Mouse (Mus musculus) limb, embryonic 13.5 days (tissue): ENCODE data around the gene Nacc2. TPM values are rescaled to one million over a fixed set of nuclear protein-coding genes. Genes with fewer than 3 reads are reported as not detected.

Experiments
- ATAC-seq: fragments of 200-750 bp; cut with Nextera tagmentation; 2 replicates; pipeline ENCODE4 v1.8.0; 2017; ENCODE audit warnings: low read depth, moderate number of reproducible peaks, moderate TSS enrichment; ENCODE audit not compliant: low FRiP score
- H3K27ac ChIP-seq: fragments of 300-500 bp; sonication (generic); 2 replicates; pipeline ENCODE4 v1.5.1; 2015; ENCODE audit warnings: inconsistent platforms, mild to moderate bottlenecking, moderate library complexity
- H3K27me3 ChIP-seq: fragments of 300-500 bp; sonication (generic); 2 replicates; pipeline ENCODE4 v1.6.1; 2015; ENCODE audit warnings: mild to moderate bottlenecking, inconsistent platforms
- H3K36me3 ChIP-seq: fragments of 300-500 bp; sonication (generic); 2 replicates; pipeline ENCODE4 v1.6.1; 2015; ENCODE audit warnings: inconsistent platforms, mild to moderate bottlenecking, moderate library complexity
- H3K4me1 ChIP-seq: fragments of 300-500 bp; sonication (generic); 2 replicates; pipeline ENCODE4 v1.6.1; 2015; ENCODE audit warnings: inconsistent platforms
- H3K4me2 ChIP-seq: fragments of 300-500 bp; sonication (generic); replicated peaks from 2 replicates; pipeline ENCODE4 v1.6.1; 2015; ENCODE audit warnings: inconsistent platforms, mild to moderate bottlenecking, moderate library complexity
- H3K4me3 ChIP-seq: fragments of 300-500 bp; sonication (generic); 2 replicates; pipeline ENCODE4 v1.5.1; 2015; ENCODE audit warnings: moderate library complexity, mild to moderate bottlenecking, inconsistent platforms
- H3K9ac ChIP-seq: fragments of 300-500 bp; sonication (generic); 2 replicates; pipeline ENCODE4 v1.6.1; 2015; ENCODE audit warnings: mild to moderate bottlenecking, inconsistent platforms
- H3K9me3 ChIP-seq: fragments of 300-500 bp; sonication (generic); 2 replicates; pipeline ENCODE4 v1.6.1; 2016; ENCODE audit warnings: inconsistent platforms
- WGBS: fragments of 180-500 bp; shearing (Covaris S2); methylation state at CpG from one replicate; pipeline ENCODE4 v1.1.7; 2015; 5-methylcytosine and 5-hydroxymethylcytosine counted together
- polyA plus RNA-seq: library from polyadenylated mRNA; unstranded; fragments of >200 nt; fragmentation: Nextera tagmentation; extraction: Ambion mirVana; gene quantifications from 2 replicates; pipeline ENCODE4 v1.2.1, GENCODE M21; 2015

Gene Nacc2
- polyA plus RNA-seq, 1 experiment from 2014 or later: 5.2 TPM

DNA sequence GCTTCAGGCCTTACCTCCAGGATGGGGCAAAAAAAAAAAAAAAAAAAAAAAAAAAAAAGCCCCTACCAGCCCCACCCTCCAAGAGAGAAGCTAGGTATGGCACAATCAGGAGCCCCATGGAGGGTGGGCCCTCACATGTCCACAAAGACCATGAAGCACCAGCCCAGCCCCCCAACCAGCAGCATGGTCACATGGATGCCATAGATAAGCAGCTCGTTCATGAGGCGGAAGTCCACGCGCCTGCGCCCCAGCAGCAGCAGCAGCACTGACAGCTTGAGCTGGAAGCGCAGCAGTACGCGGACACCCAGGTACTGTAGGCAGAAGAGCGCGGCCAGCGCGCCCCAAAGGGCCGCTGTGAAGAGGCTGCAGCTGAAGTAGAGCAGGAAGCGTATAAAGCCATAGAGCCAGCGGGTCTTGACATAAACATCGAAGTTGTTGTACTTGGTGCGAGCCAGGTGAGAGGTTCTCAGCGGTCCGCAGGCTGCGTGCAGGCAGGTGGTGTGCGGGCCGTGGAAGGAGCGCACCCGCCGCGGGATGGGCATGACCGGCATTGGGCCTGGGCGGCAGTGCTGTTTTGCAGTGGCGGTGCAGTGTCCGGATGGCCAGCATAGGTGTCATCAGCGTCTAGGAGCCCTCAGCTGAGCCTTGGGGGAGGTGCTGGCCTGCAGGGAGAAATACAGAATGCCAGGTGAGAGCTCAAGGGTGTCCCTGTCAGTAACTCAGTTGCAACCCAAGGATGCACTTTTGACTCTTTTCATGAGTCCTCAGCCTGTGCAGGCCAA lies 15.4 kb upstream of the Nacc2 start:
- peak overlapping the region; percentile 80 for H3K4me2 ChIP-seq
- no peak for ATAC-seq
- no peaks in the 10 kb centered on the region for H3K27me3 ChIP-seq
- H3K4me3 ChIP-seq: peak overlapping the region; percentile 82
- peaks cover 32% of the 10 kb centered on the region for H3K4me1 ChIP-seq
- WGBS: 80% methylated on average over 31 of the region's 31 CpGs
- peaks cover 27% of the 10 kb centered on the region for H3K36me3 ChIP-seq
- H3K9ac ChIP-seq: peak overlapping the region; percentile 91
- H3K9me3 ChIP-seq: no peaks in the 10 kb centered on the region
- H3K27ac ChIP-seq: no peak overlapping the region

DNA sequence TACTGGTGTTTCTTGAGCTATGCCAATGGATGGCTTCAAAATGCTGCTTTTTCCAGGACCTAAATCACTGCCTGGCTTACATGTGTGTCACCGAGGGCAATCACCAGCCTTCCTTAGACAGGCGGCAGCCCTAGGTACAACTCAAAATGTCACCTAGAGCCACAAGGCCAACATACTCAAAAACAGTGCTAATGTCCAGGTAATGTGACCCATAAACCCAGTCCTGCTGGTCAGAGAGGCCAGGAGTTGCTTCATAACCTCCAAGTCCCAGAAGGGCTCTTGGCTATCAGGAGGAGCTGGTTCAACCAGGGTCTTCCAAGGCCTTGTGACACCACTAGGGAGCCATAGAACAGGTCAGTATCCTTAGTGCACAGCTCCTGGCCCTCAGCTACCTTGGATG lies 11.6 kb upstream of the Nacc2 start:
- Histone ChIP-seq H3K4me1 (peaks cover 36% of the 10 kb centered on the region), H3K4me3 (no peak overlapping the region), H3K4me2 (no peak overlapping the region), H3K27me3 (no peaks in the 10 kb centered on the region), H3K27ac (no peak overlapping the region), H3K9me3 (no peaks in the 10 kb centered on the region), H3K36me3 (peaks cover 27% of the 10 kb centered on the region), H3K9ac (no peak overlapping the region)
- no peak for ATAC-seq
- WGBS: 96% methylated on average over 2 of the region's 2 CpGs

DNA sequence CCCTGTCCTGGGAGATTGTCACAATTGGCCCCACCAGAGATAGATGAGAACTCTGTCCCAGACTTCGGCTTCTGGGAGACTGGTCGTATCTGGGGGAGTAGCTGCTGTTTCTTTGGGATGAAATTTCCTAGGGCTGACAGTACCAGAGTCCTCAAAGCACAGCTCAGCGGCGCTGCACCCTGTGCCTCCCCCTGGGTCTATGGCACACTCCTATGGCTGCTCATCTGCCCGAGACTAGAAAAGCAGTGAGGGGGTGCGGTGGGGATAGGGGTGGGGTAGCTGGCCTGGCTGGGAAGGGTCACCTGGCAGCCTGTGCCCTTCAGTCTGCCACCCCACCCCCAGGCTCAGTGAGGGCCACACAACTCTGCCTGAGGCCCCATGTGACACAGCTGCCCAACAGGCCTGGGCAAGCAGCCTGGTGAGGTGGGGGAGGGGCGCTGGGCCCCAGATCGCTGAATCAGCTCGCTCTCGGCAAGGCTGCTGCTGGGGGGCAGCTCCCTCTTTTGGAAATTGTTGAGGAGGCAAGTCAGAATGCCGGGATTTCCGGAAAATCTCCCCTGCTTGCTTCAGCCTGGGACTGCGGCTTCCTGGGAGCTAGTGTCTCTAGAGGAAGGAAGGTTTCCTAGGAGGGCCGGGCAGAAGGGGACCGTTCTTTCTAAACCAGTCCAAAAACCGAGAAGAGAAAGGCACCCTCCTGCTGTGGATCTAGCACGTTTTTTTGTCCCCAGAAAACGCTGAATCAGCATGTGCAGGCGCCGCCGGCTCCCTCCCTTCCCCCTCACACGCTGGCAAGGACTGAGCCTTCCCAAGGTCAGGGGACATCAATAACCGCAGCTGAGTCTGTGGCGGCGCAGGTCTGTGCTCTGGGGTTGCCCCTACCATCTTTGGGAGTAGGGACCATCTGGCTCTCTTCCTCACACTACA lies 9.9 kb upstream of the Nacc2 start:
- Histone ChIP-seq H3K27me3 (no peaks in the 10 kb centered on the region), H3K9me3 (no peaks in the 10 kb centered on the region), H3K4me3 (peak overlapping the region; percentile 38), H3K36me3 (peaks cover 20% of the 10 kb centered on the region), H3K4me2 (peak overlapping the region; percentile 69), H3K9ac (peak overlapping the region; percentile 63), H3K4me1 (peaks cover 22% of the 10 kb centered on the region), H3K27ac (peak overlapping the region; percentile 87)
- ATAC-seq: peak; percentile 78
- 5% methylated on average over 25 of the region's 25 CpGs for WGBS

DNA sequence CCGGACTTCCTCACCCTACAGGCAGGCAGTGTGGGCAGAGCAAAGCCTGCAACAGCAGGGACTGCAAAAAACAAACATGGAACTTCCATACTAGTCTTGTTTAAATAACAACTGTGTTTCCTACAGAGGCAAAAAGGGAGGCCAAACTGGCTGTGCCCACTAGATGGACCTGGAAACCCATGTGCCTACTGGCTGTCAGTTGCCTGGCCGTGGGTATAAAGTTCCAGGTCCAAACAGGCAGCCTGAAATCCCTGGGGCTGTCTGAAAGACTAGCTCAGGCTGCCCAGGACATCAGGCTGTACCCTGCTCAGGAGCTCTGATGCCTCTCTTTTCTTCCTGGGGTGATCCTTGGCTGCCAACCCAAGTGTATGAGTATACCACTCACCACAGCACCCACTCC lies 8.3 kb upstream of the Nacc2 start:
- H3K27me3 ChIP-seq: no peaks in the 10 kb centered on the region
- no peak overlapping the region for H3K9ac ChIP-seq
- no peaks in the 10 kb centered on the region for H3K9me3 ChIP-seq
- no peak overlapping the region for H3K4me3 ChIP-seq
- peaks cover 22% of the 10 kb centered on the region for H3K4me1 ChIP-seq
- 76% methylated on average over 2 of the region's 2 CpGs for WGBS
- ATAC-seq: no peak
- peaks cover 7% of the 10 kb centered on the region for H3K36me3 ChIP-seq
- H3K4me2 ChIP-seq: no peak overlapping the region
- H3K27ac ChIP-seq: no peak overlapping the region

DNA sequence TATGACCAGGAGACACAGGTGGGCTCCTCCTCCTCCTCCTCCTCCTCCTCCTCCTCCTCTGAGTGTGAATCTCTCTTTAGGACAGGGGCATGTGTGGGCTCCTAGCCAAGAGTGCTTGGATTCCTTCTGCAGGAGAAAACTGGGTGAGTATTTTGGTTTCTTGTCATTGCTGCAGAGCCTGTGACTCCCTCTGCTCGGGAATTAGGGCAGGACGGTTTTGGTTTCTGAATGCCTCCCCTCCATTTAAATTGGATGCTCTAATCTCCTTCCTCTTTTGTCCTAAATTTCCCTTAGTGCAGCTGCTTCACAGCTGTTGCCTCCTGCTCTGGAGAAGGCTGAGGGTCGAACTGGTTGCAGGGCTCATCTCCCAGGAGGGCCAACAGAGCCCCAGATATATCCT lies 6.9 kb upstream of the Nacc2 start:
- WGBS: 43% methylated on average over 3 of the region's 3 CpGs
- no peaks in the 10 kb centered on the region for H3K36me3 ChIP-seq
- no peak overlapping the region for H3K4me3 ChIP-seq
- H3K27ac ChIP-seq: no peak overlapping the region
- no peaks in the 10 kb centered on the region for H3K9me3 ChIP-seq
- H3K4me2 ChIP-seq: no peak overlapping the region
- ATAC-seq: no peak
- no peaks in the 10 kb centered on the region for H3K27me3 ChIP-seq
- peaks cover 22% of the 10 kb centered on the region for H3K4me1 ChIP-seq
- H3K9ac ChIP-seq: no peak overlapping the region

DNA sequence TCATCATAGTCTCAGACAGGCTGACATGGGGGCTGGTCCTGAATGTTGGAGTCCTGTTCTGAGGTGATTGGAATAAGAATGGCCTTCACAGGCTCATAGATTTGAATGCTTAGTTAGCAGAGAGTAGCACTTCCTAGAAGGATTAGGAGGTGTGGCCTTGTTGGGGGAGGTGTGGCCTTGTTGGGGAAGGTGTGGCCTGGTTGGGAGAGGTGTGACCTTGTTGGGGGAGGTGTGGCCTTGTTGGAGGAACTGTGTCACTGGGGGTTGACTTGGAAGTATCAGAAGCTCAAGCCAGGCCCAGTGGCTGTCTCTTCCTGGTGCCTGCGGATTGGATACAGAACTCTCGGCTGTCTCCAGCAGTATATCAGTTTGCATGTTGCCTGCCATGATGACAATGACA lies 6.3 kb upstream of the Nacc2 start:
- Histone ChIP-seq H3K27ac (no peak overlapping the region), H3K4me1 (peaks cover 22% of the 10 kb centered on the region), H3K4me2 (no peak overlapping the region), H3K9ac (no peak overlapping the region), H3K9me3 (no peaks in the 10 kb centered on the region), H3K36me3 (no peaks in the 10 kb centered on the region), H3K27me3 (no peaks in the 10 kb centered on the region), H3K4me3 (no peak overlapping the region)
- ATAC-seq: no peak
- WGBS: 90% methylated on average over 2 of the region's 2 CpGs

DNA sequence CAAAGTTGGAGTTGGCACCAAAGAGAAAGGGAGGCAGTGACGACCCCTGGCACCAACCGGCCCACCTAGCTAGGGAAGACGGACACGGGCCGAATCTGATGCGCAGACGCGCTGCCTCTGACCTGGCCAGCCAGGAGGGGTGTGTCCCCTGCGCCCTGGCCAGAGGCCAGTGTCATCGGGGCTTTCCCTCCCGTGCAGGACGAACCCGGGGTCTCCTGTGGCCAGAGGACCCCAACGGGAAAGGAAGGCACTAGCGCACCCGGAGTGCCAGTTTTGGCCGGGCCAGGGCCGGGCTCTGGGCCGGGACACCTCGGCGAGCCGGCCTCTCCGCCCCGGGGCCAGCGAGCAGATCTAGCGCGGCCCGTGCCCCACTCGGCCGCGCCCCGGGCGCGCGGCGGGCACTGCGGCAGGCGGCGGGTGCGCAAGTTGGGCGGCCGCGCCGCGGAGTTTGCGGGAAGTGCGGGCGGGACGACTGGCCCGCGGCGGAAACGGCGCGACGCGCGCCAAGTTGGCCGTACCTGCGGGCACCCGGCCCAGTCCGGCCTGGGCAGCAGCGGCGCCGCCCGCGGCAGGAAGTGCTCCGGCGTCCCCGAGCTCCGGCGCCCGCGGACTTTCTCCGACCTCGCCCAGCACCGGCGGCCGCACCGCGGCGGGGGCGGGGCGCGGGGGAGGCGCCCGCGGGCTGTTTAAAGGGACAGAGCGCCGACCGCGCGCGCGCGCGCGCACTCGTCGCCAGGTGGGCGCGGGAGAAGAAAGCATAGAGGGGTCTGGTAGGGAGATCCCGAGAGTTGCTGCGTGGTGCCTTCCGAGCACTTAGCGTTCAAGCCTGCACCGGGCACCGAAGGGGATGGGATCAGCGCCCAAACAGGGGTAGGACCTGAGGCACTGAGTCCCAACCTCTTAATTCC lies 595 bp downstream of the Nacc2 start:
- H3K4me1 ChIP-seq: peaks cover 28% of the 10 kb centered on the region
- H3K27me3 ChIP-seq: peaks cover 43% of the 10 kb centered on the region
- peak overlapping the region; percentile 80 for H3K4me3 ChIP-seq
- no peaks in the 10 kb centered on the region for H3K9me3 ChIP-seq
- ATAC-seq: peak; percentile 57; the same call in 1 of the 2 replicates
- no peaks in the 10 kb centered on the region for H3K36me3 ChIP-seq
- H3K9ac ChIP-seq: peak overlapping the region; percentile 83
- peak overlapping the region; percentile 97 for H3K4me2 ChIP-seq
- under 1% methylated on average over 92 of the region's 109 CpGs for WGBS
- no peak overlapping the region for H3K27ac ChIP-seq

DNA sequence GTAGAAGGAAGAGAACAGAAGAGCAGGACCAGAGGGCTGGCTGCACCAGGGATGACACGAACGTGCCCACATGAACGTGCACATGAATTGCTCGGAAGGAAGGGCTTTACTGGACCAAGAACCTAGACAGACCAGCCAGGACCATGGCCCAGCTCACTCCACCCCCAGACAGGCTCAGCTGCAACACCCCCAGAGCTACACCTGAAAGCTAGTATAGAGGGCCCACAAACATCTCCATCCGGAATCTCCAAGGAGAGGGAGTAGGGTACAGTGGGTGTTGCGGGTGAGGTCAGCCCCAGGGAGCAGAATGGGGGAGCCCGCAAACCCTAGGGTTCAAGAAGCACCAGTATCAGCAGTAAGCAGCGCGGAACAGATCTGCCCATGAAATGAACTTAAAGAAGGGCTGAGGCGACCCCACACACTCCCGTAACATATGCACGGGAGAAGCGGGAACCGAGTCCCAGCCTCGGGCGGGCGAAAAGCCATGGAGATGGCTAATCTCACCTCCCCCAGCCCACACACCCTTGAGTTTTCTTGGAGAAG lies 1.4 kb downstream of the Nacc2 start:
- ATAC-seq: no peak
- H3K36me3 ChIP-seq: no peaks in the 10 kb centered on the region
- no peaks in the 10 kb centered on the region for H3K9me3 ChIP-seq
- peak overlapping the region; percentile 97 for H3K4me2 ChIP-seq
- H3K27me3 ChIP-seq: peaks cover 43% of the 10 kb centered on the region
- H3K9ac ChIP-seq: peak overlapping the region; percentile 83
- peak overlapping the region; percentile 80 for H3K4me3 ChIP-seq
- WGBS: 21% methylated on average over 17 of the region's 17 CpGs
- H3K27ac ChIP-seq: no peak overlapping the region
- H3K4me1 ChIP-seq: peaks cover 28% of the 10 kb centered on the region

DNA sequence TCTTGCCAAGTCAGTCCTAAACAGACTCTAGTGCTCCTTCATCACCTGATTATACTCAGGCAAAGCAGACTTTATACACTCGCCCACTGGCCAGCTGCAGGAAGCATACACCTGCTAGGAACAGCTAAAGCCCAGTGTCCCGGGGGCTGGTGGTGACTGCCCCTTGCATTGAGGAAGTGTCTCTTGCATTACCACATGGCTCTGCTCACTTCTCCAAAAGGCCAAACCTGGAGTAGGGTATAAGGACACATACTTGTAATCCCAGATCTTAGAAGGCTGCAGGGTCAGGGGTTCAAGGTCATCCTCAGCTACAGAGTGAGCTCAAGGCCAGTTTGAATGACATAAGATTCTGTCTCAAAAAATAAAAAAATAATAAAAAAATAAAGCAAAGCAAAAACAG lies 3.4 kb downstream of the Nacc2 start:
- no peaks in the 10 kb centered on the region for H3K9me3 ChIP-seq
- no peaks in the 10 kb centered on the region for H3K36me3 ChIP-seq
- WGBS: 67% methylated on average over 2 of the region's 2 CpGs
- no peak overlapping the region for H3K27ac ChIP-seq
- ATAC-seq: no peak
- no peak overlapping the region for H3K4me2 ChIP-seq
- H3K4me3 ChIP-seq: no peak overlapping the region
- peaks cover 28% of the 10 kb centered on the region for H3K4me1 ChIP-seq
- H3K27me3 ChIP-seq: peaks cover 47% of the 10 kb centered on the region
- no peak overlapping the region for H3K9ac ChIP-seq

DNA sequence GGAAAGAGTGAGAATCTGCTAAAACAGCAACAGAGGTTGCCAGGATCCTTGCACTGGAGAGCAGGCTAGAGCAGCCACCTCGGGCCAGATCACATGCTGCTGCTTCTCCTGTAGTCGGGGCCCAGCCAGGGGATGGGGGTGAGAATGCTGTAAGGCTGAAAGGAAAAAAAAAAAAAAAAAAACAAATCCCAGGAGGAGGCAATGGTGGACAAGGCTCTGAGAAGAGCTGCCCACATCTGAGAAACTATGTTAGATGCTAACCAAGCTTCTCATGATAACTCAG lies 3.8 kb downstream of the Nacc2 start:
- WGBS: 23% methylated on average over 2 of the region's 2 CpGs
- H3K9me3 ChIP-seq: no peaks in the 10 kb centered on the region
- no peak overlapping the region for H3K27ac ChIP-seq
- no peaks in the 10 kb centered on the region for H3K36me3 ChIP-seq
- H3K4me2 ChIP-seq: no peak overlapping the region
- peak overlapping the region; percentile 32; the same call in 1 of the 2 replicates for H3K9ac ChIP-seq
- no peak overlapping the region for H3K4me3 ChIP-seq
- no peak for ATAC-seq
- H3K27me3 ChIP-seq: peaks cover 48% of the 10 kb centered on the region
- peaks cover 28% of the 10 kb centered on the region for H3K4me1 ChIP-seq

DNA sequence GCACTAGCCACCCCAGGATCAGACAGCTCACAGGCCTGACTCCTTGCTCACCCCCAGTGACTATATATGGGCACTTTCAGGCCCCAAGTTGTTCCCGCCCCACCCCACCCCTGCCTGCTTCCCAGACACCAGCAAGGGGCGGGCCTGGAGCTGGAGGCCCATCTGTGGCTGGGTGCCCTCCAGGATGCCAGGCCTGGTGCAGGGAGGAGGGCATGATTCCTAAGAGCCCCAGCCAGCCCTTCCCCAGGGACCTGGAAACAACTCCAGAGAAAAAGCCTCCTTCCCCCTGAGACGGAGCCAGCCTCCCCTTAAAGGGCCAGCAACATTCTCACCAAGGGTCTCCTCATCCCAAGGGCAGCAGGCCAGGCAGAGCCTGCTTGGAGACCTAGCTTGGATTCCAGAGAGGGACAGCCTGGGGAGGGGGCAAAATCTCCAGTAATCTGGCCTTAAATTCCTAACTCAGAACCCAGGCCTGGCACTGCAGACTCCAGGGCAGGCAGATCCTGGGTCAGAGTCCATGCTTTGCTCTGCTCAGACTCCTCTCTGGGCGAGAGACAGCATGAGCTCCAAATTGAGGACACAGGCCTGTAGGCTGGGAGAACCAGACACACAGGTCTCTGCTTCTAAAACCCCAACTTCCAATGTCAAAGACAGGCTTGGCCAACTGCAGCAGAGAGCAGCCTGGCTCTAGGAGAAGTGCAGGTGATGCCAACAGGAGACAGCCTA lies 4.3 kb downstream of the Nacc2 start:
- no peak for ATAC-seq
- Histone ChIP-seq H3K4me2 (no peak overlapping the region), H3K9ac (peak overlapping the region; percentile 32; the same call in 1 of the 2 replicates), H3K36me3 (no peaks in the 10 kb centered on the region), H3K27me3 (peaks cover 46% of the 10 kb centered on the region), H3K4me3 (no peak overlapping the region), H3K27ac (no peak overlapping the region), H3K4me1 (peaks cover 28% of the 10 kb centered on the region), H3K9me3 (no peaks in the 10 kb centered on the region)
- WGBS: 49% methylated on average over 4 of the region's 4 CpGs
